Mouse (Mus musculus) gastrocnemius, adult 18-20 months (tissue): ENCODE measurements around the gene Add3. TPM values are rescaled to one million over a fixed set of nuclear protein-coding genes. Genes with fewer than 3 reads are reported as not detected.

Source experiments
- DNase-seq: peaks from one replicate; pipeline ENCODE4 v3.0.0; 2021; ENCODE audit warnings: low spot score
- total RNA-seq, 2 experiments: library from RNA; stranded (reverse); gene quantifications; 2 replicates each; pipeline ENCODE4 v1.2.3; 2021

Gene Add3
- total RNA-seq, 2 experiments from 2014 or later = 23.0 to 30.5 TPM

DNA sequence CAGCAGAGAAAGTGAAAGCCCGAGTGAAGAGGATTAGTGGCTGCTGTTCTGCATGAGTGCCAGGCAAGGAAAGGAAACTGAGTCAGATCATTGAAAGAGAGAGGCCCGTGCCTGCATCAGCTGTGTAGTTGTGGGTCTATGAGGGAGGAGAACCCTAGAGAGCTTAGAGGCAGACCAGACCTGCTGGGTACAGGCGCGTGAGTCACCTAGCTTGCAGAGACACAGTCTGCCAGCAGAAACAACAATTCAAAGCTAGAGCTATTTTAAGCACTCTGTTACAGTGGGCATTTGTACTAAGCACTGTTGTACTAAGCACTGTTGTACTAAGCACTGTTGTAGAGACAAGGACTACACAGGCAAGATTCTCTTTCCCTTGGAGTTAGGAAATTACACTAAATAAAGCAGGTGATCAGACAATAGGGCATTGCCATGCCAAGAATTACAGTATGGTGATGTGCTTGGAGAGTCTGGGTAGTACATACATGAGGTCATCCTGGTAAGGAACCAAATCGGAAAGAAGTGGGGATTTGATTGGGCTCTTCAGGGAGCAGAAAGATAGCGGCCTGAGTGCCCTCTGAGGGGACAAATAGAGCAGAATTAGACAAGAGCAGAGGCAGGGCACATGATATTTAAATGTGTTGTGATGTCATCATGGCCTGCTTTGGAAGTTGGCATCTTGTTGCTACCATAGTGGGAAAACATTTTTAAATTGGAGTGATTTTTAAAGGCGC is 88.0 kb downstream of the Add3 start:
- DNase-seq = no peak

GRCm38 (mm10) chr19:53230942-53231815 is 90.9 kb downstream of the Add3 start:
- DNase-seq = no peak

GRCm38 (mm10) chr19:53233586-53233985 is 93.3 kb downstream of the Add3 start:
- DNase-seq = no peak

GRCm38 (mm10) chr19:53241806-53242205 is 101.6 kb downstream of the Add3 start:
- DNase-seq = no peak

DNA sequence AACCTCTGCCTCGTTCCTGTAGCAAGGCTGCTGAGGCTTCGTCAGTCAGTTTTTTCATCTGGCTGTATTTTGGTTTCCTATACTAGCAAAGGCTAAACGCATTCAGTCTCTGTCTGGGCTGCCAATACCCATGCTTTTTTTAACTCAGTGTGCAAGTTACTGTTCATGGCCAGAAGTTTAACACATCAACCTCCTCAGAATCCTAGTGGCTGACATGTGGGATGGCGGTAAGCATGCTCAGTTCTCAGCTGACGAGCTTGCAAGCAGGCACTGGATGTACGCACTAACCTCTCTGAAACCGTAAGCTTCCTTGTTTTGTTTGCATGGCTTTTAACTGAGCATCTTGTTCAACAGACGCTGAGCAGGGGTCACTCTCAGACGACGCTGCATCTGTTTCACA is 103.7 kb downstream of the Add3 start:
- DNase-seq = no peak

DNA sequence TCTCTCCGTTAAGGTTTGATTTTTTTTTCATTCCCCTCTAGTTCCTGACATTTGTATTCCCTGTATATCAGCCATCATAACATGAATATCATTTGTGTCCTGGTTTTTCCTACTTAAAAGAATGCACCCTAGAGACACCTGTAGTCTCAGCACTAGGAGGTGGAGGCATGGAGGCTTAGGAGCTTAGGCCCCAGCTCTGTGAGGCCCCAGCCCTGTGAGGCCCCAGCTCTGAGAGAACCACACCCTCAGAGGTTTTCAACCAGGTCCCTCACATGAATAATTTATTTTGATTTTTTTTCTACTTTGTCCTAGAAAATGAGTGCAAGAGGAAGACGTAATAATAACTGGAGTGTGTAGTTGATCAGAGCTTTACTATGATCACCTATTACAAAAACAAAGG is 107.3 kb downstream of the Add3 start:
- DNase-seq = no peak

DNA sequence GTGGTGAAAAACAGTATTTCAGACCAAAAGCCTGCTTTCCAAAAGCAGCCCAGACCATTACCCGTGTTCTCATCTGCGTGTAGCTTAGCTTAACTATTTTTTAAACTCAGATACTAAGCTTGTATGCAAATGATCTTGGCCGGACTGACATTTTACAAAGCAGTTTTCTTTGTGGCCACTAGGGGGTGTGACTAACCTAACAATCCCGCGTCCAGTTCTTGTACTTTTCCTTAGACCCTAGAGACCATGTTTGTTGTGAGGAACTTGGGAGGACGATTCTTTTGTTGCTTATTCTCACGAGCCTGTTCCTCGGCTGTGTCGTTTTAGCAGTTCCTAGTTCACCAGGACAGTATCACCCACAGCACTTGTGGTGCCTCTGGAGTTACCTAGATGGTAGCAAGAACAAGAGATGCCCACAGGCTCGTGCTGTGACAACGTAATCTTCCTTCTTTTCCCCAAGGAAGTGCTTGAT is 107.8 kb downstream of the Add3 start:
- DNase-seq = peak; percentile 71

GRCm38 (mm10) chr19:53251015-53251414 is 110.8 kb downstream of the Add3 start:
- DNase-seq = no peak

DNA sequence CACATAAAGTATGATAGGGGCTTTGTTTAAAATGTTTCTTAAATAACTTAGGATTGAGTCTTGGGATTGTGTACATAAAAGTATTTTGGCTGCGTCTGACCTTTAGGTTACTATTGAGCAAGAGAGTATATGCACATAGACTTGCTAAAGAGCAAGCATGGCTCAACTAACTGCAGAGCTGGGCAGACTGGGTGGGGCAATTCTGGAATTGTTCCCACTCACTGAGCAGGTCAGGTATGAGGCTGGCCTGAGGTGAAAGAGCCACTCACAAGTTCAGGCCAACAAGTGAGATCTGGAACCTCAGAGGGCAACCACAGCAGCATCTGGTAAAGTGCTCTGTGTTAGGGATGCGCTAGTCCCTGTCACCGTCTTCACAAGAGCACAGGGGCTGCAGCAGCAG is 111.4 kb downstream of the Add3 start:
- DNase-seq = no peak

DNA sequence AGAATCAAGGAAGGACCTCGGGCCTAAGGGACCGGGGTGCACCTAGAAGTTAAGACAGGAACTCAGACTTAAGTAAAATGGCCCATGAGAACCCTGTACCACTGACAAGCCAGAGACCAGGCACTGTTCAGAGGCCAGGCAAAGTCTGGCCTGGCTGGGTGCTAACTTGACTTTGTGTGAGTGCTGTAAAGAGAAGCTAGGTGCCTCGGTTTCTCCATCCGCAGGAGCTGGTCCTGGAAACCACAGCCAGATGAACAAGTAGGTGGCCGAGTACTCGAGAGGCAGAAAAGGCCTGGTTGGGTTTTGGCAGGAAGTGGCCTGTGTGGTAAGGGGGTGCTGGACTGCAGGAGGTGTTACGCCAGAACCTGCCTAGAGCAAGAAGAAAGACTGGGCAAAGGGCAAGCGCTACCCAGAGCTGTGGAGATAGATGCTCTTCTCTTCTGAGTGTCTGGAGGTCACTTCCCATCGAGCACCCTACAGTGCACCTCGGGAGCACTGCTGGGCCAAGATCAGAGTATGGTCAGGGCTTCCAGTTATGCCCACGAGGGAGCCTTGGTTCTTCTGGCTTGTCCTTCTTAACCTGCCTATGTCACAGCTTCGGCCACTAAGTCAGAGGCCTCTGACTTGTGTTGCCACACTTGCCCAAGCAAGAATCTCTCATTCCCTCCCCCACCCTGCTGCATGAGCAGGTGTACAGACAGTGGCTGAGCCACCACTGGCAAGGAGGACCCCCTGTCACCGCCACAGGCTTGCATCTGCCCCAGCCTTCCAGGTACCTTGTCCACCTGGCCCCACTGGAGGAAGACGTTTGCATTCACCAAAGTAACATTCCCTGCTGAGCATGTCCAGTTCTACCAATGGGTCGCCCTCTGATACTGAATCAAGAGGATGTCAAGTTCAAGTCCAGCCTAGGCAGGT is 112.1 kb downstream of the Add3 start:
- no peak for DNase-seq

- DNase-seq = no peak
Measured at GRCm38 (mm10) chr19:53256361-53256760, 116.1 kb downstream of the Add3 start.

DNA sequence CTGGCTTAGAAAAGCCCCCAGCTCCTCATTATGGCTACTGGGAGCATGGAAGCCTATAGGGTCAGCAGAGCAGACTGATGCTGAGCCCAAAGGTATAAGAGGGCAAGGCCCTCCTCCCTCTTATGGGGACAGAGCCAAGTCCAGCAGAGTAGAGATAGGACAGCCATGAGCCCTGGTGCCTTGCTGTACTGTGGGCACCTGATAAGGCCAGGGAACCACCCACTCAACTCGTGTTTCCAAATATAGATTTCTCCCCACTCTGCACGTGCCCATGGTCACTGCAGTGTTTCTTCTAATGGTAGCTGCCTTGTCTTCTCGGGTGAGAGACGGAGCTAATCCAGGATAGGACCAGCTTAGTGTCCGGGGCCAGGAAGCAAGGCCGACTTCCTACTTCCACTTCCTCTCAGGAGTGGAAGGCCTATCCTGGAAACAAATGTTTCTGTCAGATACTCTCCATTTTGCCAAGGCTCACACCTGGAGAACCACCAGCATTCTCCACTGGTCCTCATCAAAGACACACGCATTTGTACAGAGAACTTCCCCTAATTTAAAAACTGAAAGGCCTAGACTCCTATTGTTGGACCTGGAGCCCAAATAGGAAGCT is 116.8 kb downstream of the Add3 start:
- DNase-seq = no peak

DNA sequence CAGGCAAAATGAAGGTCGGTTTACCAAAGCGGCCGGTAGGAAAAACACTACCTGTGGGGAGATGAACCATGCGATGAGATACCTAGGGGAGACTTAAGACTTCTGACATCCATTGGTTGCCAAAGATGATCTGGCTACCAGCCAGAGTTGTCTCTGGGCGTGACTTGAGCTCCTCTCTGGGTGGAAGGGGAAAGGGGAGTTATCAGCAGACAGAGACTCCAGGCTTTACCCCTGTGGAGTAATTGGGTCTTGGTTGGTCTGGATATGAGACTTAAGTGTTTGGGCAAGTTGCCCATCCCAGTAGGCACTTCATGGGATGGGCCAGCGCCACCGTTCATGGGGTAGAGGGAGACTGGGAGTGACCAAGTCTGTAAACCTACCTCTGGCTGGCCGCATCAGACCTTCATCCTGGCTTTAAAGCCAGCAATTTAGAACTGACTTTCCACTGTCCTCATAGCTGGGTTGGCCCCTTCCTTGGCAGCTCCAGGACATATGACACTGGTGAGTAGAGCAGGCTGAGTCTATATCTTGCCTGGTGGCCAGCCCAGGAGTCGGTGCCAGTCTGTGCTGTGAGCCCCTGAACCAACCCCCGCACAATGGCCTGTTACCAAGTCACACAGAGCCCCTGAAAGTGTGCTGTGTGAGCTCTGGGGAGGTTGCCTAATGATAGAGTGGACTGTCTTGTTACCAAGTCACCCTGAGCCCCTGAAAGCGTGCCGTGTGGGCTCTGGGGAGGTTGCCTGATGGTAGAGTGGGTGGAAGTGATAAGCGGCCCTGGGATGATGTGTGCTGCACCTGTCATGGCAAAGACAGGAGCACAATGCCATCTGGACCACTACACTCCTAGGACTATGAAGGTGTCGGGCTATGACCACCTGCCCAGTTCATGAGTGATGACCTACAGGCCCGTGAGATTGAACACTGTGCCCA is 117.7 kb downstream of the Add3 start:
- DNase-seq = no peak

DNA sequence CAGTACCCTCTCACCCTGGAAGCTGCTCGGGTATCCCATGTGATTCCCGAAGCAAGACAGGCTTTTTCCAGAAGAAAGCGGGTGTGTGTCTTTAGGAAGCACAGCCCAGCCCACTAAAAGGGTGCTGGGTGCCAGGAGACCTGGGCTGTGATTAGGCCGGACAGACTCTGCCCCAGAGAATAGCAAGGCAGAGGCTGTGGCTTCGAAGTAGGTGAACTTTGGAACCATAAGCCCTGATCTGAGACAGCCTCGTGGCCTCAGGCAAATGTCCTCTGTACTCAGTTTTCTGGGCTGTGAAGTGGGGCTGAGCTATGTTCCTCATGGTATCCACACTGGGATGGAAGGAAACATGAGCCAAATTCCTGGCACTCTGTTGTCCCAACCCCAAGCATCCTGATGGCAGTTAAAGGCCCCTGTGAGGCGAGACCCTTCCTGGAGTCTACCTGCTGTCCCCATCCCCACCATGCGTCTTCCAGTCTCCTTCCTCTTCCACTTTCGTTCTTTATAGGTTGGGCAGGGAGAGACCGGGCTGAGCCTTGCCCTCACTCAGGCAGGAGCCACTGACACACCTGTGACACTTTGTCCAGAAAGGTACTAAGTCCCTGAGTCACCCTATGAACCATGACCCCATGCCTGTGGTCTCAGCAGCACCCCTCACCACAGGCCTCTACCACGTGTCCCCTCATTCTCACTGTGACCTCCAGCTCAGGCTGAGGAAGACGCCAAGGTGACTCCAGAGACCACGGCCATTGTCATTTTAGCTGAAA is 118.7 kb downstream of the Add3 start:
- no peak for DNase-seq

- no peak for DNase-seq
Measured at GRCm38 (mm10) chr19:53259541-53259940, 119.3 kb downstream of the Add3 start.

GRCm38 (mm10) chr19:53260261-53260660 is 120.0 kb downstream of the Add3 start:
- no peak for DNase-seq

DNA sequence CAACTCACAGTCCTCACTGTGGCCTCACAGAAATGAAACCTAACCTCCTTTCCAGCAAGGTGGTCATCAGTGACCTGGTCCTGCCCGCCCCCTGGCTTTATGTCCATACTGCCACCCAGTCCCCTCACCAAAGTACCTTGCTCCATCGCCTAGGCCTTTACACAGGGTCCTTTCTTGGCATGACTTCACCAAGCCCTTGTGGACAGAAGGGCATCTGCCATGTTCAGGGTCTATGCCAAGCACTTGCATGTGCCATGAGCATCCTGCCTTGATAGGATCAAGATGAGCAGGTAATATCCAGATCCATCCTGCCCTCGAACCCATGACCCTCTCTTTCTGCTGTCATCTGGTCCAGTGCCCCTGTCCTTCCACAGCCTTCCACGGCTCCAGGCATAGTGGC is 120.6 kb downstream of the Add3 start:
- DNase-seq = no peak

- no peak for DNase-seq
Measured at GRCm38 (mm10) chr19:53262061-53262460, 121.8 kb downstream of the Add3 start.
